Mouse (Mus musculus): ENCODE measurements at regions not wholly inside any gene's neighbourhood (a gene's known extent, or its start where the extent isn't known, plus 50 kb on each side); places are given as distances from the start of the nearest gene placed in this dataset.

DNA sequence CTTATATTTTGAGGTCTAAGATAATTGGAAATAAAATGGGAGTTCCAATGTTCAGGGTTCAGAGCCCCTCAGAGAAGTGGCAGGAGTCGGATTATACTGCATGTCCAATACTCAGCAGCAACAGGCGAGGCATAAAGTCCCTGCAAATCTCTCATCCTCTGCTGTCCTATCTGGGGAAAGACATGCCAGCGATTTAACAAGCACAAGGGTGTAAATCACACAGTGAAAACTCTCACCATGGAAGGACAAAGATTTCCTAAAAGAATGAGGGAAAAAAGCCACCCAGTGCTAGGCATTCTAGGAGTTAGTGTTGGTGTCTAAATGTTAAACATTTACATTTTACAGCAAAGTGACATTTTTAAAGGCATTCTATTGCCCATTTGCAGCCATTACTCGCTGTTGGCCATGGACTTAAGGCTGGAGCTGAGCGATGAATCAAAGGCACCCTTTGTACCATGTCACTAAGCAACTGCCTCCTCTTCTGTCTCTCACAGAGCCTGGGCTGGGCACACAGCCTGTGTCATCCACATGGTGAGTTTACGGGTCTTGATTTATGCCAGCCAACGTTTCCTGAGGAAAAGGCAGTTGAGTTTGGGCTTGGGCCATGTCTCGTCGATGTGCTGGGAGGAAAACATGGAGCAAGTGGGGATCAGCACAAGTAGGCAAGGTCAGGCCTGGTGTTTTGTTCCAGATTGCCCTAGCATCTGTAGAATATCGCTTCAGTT, 265.9 kb upstream of the Ncam1 start:
- TF ChIP-seq POLR2A (IDR thresholded peaks at IDR 0.05; ENCODE audit: insufficient read depth, low read depth, low read length): no peak
- no peak for TF ChIP-seq CTCF (IDR thresholded peaks at IDR 0.05; ENCODE audit: insufficient read depth, low read depth, low read length)
